Mouse (Mus musculus): Measurements from ENCODE around the gene Agpat1. TPM values are rescaled to one million over a fixed set of nuclear protein-coding genes. Genes with fewer than 3 reads are reported as not detected.

The Agpat1 gene
- total and polyA plus RNA-seq, 3 experiments, result 11.2 to 47.4 (median 44.4) TPM

GRCm38 (mm10) chr17:34661121-34661591 is 57.1 kb downstream of the Agpat1 start:
- DNase-seq (ENCODE audit: extremely low read depth), result no peak
- Histone ChIP-seq H3K36me3 (replicated peaks in 1 of 2; ENCODE audit: control insufficient read depth in 1 of 2, insufficient read depth in 1 of 2, low read length in 1 of 2) (peaks cover 0 to 6% of the 10 kb centered on the region in 2 experiments), H3K27me3 (replicated peaks) (peaks cover 64% of the 10 kb centered on the region), H3K4me2 (ENCODE audit: insufficient read depth, low read depth, poor library complexity, severe bottlenecking) (no peak overlapping the region), H3K4me1 (ENCODE audit: control insufficient read depth in 1 of 2, insufficient read depth in 2 of 2) (no peaks in the 10 kb centered on the region; a peak in 1 of 4 replicates), H3K27ac (ENCODE audit: insufficient read depth, low read depth) (no peak overlapping the region), H3K9ac (ENCODE audit: insufficient read depth, low read depth) (no peak overlapping the region), H3K79me2 (replicated peaks; ENCODE audit: control insufficient read depth, extremely low read depth, insufficient read depth, poor library complexity, severe bottlenecking) (no peaks in the 10 kb centered on the region), H3K4me3 (replicated peaks in 1 of 3; ENCODE audit: low read depth in 2 of 3, low read length in 2 of 3, poor library complexity in 1 of 3) (no peak overlapping the region), H3K9me3 (replicated peaks; ENCODE audit: low read length) (no peaks in the 10 kb centered on the region)
- no peak for TF ChIP-seq SIN3A (IDR thresholded peaks at IDR 0.05; ENCODE audit: low read length)
- TF ChIP-seq ZC3H11A (IDR thresholded peaks at IDR 0.05; ENCODE audit: low read depth, low read length), result no peak
- no peak for TF ChIP-seq RCOR1 (conservative IDR thresholded peaks at IDR 0.05; ENCODE audit: low read depth, low read length)
- no peak for TF ChIP-seq CHD1 (IDR thresholded peaks at IDR 0.05; ENCODE audit: low read depth, low read length)
- no peak for TF ChIP-seq USF2 (conservative IDR thresholded peaks at IDR 0.05; ENCODE audit: low read depth, low read length)
- no peak for TF ChIP-seq UBTF (IDR thresholded peaks at IDR 0.05; ENCODE audit: low read depth, low read length)
- TF ChIP-seq EP300 (IDR thresholded peaks at IDR 0.05; ENCODE audit: low read length), result no peak
- TF ChIP-seq NELFE (IDR thresholded peaks at IDR 0.05; ENCODE audit: low read depth, low read length), result no peak
- TF ChIP-seq ZNF384 (IDR thresholded peaks at IDR 0.05; ENCODE audit: low read depth, low read length), result no peak
- no peak for TF ChIP-seq USF1 (IDR thresholded peaks at IDR 0.05; ENCODE audit: low read depth, low read length)
- TF ChIP-seq JUND (conservative IDR thresholded peaks at IDR 0.05; ENCODE audit: low read depth, low read length), result no peak
- TF ChIP-seq MYC (IDR thresholded peaks at IDR 0.05; ENCODE audit: low read depth, low read length), result no peak
- TF ChIP-seq ETS1 (conservative IDR thresholded peaks at IDR 0.05; ENCODE audit: low read depth, low read length), result no peak
- TF ChIP-seq E2F4 (IDR thresholded peaks at IDR 0.05; ENCODE audit: insufficient replicate concordance, low read depth, low read length), result no peak
- TF ChIP-seq ZKSCAN1 (IDR thresholded peaks at IDR 0.05; ENCODE audit: borderline replicate concordance, low read depth, low read length), result no peak
- dilution Hi-C loops (cut with MboI; ENCODE audit: extremely low pct_ligation_motif_present, extremely low pct_unique_long_range_greater_than_20kb, low sequenced_read_pairs), result no loop called here
- in situ Hi-C loops (cut with MboI; ENCODE audit: low pct_ligation_motif_present, low pct_unique_long_range_greater_than_20kb, low sequenced_read_pairs), result no loop called here

GRCm38 (mm10) chr17:34662468-34662867 is 58.4 kb downstream of the Agpat1 start:
- no peak for TF ChIP-seq ZMIZ1 (IDR thresholded peaks at IDR 0.05; ENCODE audit: low read depth, low read length)
- TF ChIP-seq JUN (IDR thresholded peaks at IDR 0.05; ENCODE audit: insufficient read depth, low read depth, low read length), result no peak
- no peak for TF ChIP-seq NELFE (IDR thresholded peaks at IDR 0.05; ENCODE audit: low read depth, low read length)
- no peak for TF ChIP-seq JUND (conservative IDR thresholded peaks at IDR 0.05; ENCODE audit: low read depth, low read length)
- TF ChIP-seq EP300 (IDR thresholded peaks at IDR 0.05; ENCODE audit: low read length), result no peak
- TF ChIP-seq MAZ (IDR thresholded peaks at IDR 0.05; ENCODE audit: low read depth, low read length), result no peak
- TF ChIP-seq ELF1 (IDR thresholded peaks at IDR 0.05; ENCODE audit: low read depth, low read length), result no peak
- no peak for TF ChIP-seq CHD2 (IDR thresholded peaks at IDR 0.05; ENCODE audit: low read length)
- no peak for TF ChIP-seq POLR2A (IDR thresholded peaks at IDR 0.05; ENCODE audit: low read depth, low read length)
- no peak for TF ChIP-seq MXI1 (IDR thresholded peaks at IDR 0.05; ENCODE audit: low read depth, low read length)
- no peak for TF ChIP-seq HCFC1 (IDR thresholded peaks at IDR 0.05; ENCODE audit: low read depth, low read length)
- TF ChIP-seq USF2 (conservative IDR thresholded peaks at IDR 0.05; ENCODE audit: low read depth, low read length), result no peak
- TF ChIP-seq RAD21 (IDR thresholded peaks at IDR 0.05; ENCODE audit: low read depth, low read length), result no peak
- no peak for TF ChIP-seq USF1 (IDR thresholded peaks at IDR 0.05; ENCODE audit: low read depth, low read length)
- TF ChIP-seq RCOR1 (conservative IDR thresholded peaks at IDR 0.05; ENCODE audit: low read depth, low read length), result no peak
- DNase-seq (ENCODE audit: extremely low read depth), result no peak
- peaks cover under 1% of the 10 kb centered on the region for H3K9me3 ChIP-seq (replicated peaks; ENCODE audit: low read length)
- no peaks in the 10 kb centered on the region; a peak in 1 of 4 replicates for H3K4me1 ChIP-seq (ENCODE audit: control insufficient read depth in 1 of 2, insufficient read depth in 2 of 2)
- no peak overlapping the region for H3K9ac ChIP-seq (ENCODE audit: insufficient read depth, low read depth)
- peaks cover 75% of the 10 kb centered on the region for H3K27me3 ChIP-seq (replicated peaks)
- in situ Hi-C loops (cut with MboI; ENCODE audit: low pct_ligation_motif_present, low pct_unique_long_range_greater_than_20kb, low sequenced_read_pairs), result no loop called here
- H3K36me3 ChIP-seq (replicated peaks in 1 of 2; ENCODE audit: control insufficient read depth in 1 of 2, insufficient read depth in 1 of 2, low read length in 1 of 2), result peaks cover 0 to 2% of the 10 kb centered on the region in 2 experiments
- H3K4me2 ChIP-seq (ENCODE audit: insufficient read depth, low read depth, poor library complexity, severe bottlenecking), result no peak overlapping the region
- H3K27ac ChIP-seq (ENCODE audit: insufficient read depth, low read depth), result no peak overlapping the region
- H3K79me2 ChIP-seq (replicated peaks; ENCODE audit: control insufficient read depth, extremely low read depth, insufficient read depth, poor library complexity, severe bottlenecking), result no peaks in the 10 kb centered on the region
- dilution Hi-C loops (cut with MboI; ENCODE audit: extremely low pct_ligation_motif_present, extremely low pct_unique_long_range_greater_than_20kb, low sequenced_read_pairs), result no loop called here
- H3K4me3 ChIP-seq (replicated peaks in 1 of 3; ENCODE audit: low read depth in 2 of 3, low read length in 2 of 3, poor library complexity in 1 of 3), result no peak overlapping the region
